Mouse (Mus musculus) kidney, adult 2 months (tissue): ENCODE data around the gene Map1b.

Experiments used
- CTCF ChIP-seq: fragments of 200-500 bp; conservative IDR thresholded peaks from 2 replicates; pipeline ENCODE4 v1.5.1; 2011; ENCODE audit warnings: low read depth, mild to moderate bottlenecking, control low read depth, low read length, moderate library complexity, mixed read lengths; ENCODE audit not compliant: insufficient read depth, insufficient read length
- POLR2A ChIP-seq: fragments of 200-500 bp; IDR thresholded peaks from one replicate; pipeline ENCODE4 v1.6.1; 2011; ENCODE audit warnings: low read depth, low read length, control low read depth

DNA sequence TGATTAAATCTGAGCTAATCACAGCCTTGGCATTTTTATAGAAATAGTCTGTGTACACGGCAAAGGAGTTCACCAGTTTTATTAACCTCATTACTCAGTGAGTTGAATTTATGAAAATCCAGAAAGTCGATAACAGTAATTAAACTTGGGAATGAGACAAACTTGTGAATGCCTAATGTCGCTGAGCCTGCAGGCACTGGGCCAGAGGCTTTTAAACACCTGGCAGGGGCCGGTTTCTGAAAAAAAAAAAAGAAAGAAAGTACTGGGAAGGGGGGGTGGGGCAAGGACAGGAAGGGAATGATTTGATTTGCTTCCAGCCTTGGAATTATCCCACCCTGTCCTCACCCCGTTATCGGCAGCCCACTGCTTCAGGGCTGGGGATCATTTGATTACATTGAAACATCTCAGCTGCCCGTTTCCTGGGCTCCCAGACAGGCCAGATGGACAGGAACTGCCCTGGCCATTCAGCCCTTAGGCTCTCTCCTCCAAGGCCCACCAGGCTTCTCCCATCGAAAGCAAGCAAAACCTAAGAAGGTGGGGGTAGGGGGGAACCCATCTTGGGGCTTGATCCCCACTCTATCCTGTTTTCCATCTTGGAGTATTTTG is 21.7 kb upstream of the Map1b start:
- TF ChIP-seq CTCF, result no peak
- no peak for TF ChIP-seq POLR2A
